Mouse (Mus musculus) thymus, adult 2 months (tissue): ENCODE measurements around the gene Anln. TPM values are rescaled to one million over a fixed set of nuclear protein-coding genes. Genes with fewer than 3 reads are reported as not detected.
A peak's percentile ranks its signal among the peaks of the same experiment; 100 is the strongest.

ENCODE experiments used
- DNase-seq: peaks from one replicate; pipeline ENCODE4 v3.0.0; 2021
- H3K27ac ChIP-seq: fragments of 200-500 bp; 2 replicates; pipeline ENCODE4 v1.5.1; 2012; ENCODE audit warnings: low read length, control low read depth; ENCODE audit not compliant: control insufficient read depth, insufficient read depth
- H3K27me3 ChIP-seq: fragments of 200-500 bp; 2 replicates; pipeline ENCODE4 v1.6.1; 2012; ENCODE audit warnings: mild to moderate bottlenecking, low read length, moderate library complexity, mixed read lengths; ENCODE audit not compliant: control insufficient read depth, insufficient read depth
- H3K36me3 ChIP-seq: fragments of 200-500 bp; 2 replicates; pipeline ENCODE4 v1.6.1; 2012; ENCODE audit warnings: mild to moderate bottlenecking, low read length, moderate library complexity; ENCODE audit not compliant: control insufficient read depth, insufficient read depth
- H3K4me1 ChIP-seq: fragments of 200-500 bp; replicated peaks from 2 replicates; pipeline ENCODE4 v1.6.1; 2012; ENCODE audit warnings: low read length; ENCODE audit not compliant: control insufficient read depth, insufficient read depth
- H3K4me3 ChIP-seq: fragments of 200-500 bp; 2 replicates; pipeline ENCODE4 v1.5.1; 2012; ENCODE audit warnings: mild to moderate bottlenecking, low read length, control low read depth, moderate library complexity; ENCODE audit not compliant: control insufficient read depth, insufficient read depth
- CTCF ChIP-seq: fragments of 200-500 bp; IDR thresholded peaks from 2 replicates; pipeline ENCODE4 v1.5.1; 2012; ENCODE audit warnings: mild to moderate bottlenecking, control low read depth, low read length, moderate library complexity, borderline replicate concordance; ENCODE audit not compliant: control insufficient read depth, poor library complexity, insufficient read depth; ENCODE audit errors: extremely low read depth
- POLR2A ChIP-seq: fragments of 200-500 bp; IDR thresholded peaks from 2 replicates; pipeline ENCODE4 v1.6.1; 2012; ENCODE audit warnings: mild to moderate bottlenecking, low read length, control low read depth, moderate library complexity; ENCODE audit not compliant: control insufficient read depth, poor library complexity, insufficient read depth; ENCODE audit errors: extremely low read depth
- WGBS: fragments of 180-500 bp; shearing (Covaris S2); methylation state at CpG from one replicate; pipeline ENCODE4 v1.1.7; 2018; 5-methylcytosine and 5-hydroxymethylcytosine counted together
- polyA plus RNA-seq: library from polyadenylated mRNA; depleted of rRNA; stranded (reverse); fragments of >200 nt; gene quantifications from 2 replicates; pipeline ENCODE4 v1.2.3, GENCODE M21; 2012

Gene Anln
- polyA plus RNA-seq, 1 experiment = 11.1 TPM

DNA sequence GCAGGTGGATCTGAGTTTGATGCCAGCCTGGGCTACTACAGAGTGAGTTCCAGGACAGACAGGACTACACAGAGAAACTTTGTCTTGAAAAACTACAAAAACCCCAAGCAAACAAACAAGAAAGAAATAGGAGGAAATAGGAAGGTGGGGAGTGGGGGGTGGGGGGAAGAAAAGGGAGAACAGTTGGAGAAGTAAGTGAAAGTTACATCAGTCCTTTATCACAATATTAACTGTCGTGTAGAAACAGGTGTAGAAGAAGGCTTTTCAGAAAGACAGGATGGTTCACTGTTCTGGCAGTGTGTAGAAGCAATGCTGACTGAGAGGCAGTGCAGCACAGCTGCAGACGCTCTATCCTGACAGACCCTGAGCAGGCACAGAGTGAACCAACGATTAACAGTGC lies 14.0 kb upstream of the Anln start:
- DNase-seq = no peak
- TF ChIP-seq POLR2A (no peak), CTCF (no peak)
- Histone ChIP-seq H3K36me3 (no peaks in the 10 kb centered on the region), H3K4me1 (no peaks in the 10 kb centered on the region), H3K4me3 (no peak overlapping the region), H3K27ac (no peak overlapping the region), H3K27me3 (no peaks in the 10 kb centered on the region)
- 51% methylated on average over 3 of the region's 3 CpGs for WGBS

DNA sequence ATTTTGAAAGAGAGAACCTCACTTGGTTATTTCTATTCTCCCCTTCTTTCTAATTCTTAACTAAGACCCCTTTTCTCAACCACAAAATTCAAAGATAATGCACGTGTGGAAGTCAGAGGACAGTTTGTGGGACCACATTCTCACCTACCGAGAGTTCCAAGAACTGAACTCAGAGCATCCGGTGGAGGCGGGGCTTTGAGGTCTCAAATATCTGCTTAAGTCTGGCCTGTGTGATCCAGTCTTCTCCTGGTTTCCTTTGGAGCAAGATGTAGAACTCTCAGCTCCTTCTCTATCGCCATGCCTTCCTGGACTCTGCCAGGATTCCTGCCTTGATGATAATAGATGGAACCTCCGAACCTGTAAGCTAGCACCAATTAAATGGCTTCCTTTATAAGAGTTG lies 13.0 kb upstream of the Anln start:
- H3K36me3 ChIP-seq = no peaks in the 10 kb centered on the region
- TF ChIP-seq CTCF (no peak), POLR2A (no peak)
- no peaks in the 10 kb centered on the region for H3K4me1 ChIP-seq
- H3K27me3 ChIP-seq = no peaks in the 10 kb centered on the region
- H3K4me3 ChIP-seq = no peak overlapping the region
- 82% methylated on average over 6 of the region's 6 CpGs for WGBS
- no peak overlapping the region for H3K27ac ChIP-seq
- DNase-seq = no peak

DNA sequence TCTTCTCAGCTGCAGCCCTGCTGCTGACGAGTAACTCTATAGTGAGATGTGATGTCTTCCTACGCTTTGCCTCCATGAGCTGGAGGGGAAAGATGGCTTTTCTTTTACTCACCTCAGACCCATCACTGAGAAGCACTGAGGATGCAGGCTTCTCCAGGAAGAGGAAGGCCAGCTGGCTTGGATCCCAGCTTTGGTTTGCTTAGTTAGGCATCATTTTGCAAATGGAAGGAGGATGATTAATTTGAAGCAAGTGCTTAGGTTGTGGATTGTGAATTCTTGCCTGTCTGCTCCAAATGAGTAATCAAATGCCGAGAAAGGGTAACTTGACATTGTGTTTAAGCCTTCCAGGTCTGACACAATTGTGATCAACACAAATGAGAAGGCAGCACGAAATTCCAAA lies 10.0 kb upstream of the Anln start:
- H3K36me3 ChIP-seq = no peaks in the 10 kb centered on the region
- H3K27me3 ChIP-seq = no peaks in the 10 kb centered on the region
- no peak for DNase-seq
- no peak overlapping the region for H3K4me3 ChIP-seq
- TF ChIP-seq CTCF = no peak
- no peak for TF ChIP-seq POLR2A
- no peaks in the 10 kb centered on the region for H3K4me1 ChIP-seq
- 92% methylated on average over 4 of the region's 4 CpGs for WGBS
- no peak overlapping the region for H3K27ac ChIP-seq

DNA sequence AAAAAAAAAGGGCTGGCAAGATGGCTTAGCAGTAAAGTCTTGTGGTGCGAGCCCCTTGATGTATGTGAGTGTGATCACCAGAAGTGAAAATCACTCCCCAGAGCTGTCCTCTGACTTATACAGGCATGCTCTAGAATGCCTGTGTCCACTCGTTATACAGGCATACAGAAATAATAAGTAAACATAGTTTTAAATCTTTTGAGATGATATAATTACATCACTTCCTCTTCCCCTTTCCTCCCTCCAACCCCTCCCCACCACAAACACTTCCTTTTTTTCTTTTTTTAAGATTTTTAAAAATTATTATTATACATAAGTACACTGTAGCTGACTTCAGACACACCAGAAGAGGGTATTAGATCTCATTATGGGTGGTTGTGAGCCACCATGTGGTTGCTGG lies 5.7 kb upstream of the Anln start:
- Histone ChIP-seq H3K36me3 (no peaks in the 10 kb centered on the region), H3K4me1 (no peaks in the 10 kb centered on the region), H3K27ac (no peak overlapping the region), H3K4me3 (no peak overlapping the region), H3K27me3 (no peaks in the 10 kb centered on the region)
- no peak for DNase-seq
- TF ChIP-seq CTCF = no peak
- TF ChIP-seq POLR2A = no peak
- WGBS = 89% methylated on average over 2 of the region's 2 CpGs

DNA sequence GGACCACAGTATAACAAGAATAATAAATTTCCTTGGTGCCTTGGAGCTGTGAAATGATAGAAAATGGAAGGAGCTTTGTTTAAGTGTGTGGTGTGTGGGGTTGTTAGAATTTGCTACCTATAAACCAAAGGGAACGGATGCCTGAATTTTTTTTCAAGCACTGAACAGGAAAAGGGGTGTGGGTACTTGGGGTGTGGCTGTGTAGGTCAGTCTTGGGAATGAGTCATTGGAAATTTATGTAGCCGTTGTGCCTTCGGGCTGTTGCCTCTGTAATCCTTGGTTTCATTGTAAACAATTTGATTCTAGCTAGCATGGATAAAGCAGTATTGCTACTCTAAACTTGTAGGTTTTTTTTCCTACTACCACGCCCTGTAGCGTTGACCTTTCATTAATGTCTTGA lies 1.4 kb upstream of the Anln start:
- WGBS = 96% methylated on average over 5 of the region's 5 CpGs

DNA sequence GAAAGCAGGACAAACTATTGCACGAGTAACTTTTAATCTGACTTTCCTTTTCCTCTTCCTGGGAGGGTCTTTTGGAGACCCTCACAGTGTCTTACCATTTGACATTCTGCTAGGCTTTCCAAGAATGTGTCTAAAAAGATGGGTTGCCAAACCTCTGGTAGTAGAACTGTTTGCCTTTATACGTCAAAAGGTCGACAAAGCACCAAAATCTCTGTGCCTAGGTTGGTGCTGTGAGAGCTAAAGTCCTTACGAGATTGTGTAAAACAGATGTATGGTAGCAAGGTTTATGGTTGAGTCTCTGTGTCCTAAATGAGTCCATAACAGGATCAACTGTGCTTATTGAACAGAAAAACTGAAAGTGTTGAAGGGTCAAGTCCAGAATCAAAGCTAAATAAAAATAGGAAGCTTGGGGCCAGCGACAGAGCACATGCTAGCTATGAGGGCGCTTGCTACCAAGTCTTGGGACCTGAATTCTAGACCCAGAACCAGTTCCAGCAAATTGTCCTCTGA lies 803 bp upstream of the Anln start:
- Histone ChIP-seq H3K27me3 (no peaks in the 10 kb centered on the region), H3K4me3 (no peak overlapping the region), H3K36me3 (no peaks in the 10 kb centered on the region), H3K27ac (no peak overlapping the region), H3K4me1 (peaks cover 5% of the 10 kb centered on the region)
- no peak for TF ChIP-seq CTCF
- no peak for TF ChIP-seq POLR2A
- no peak for DNase-seq
- 64% methylated on average over 6 of the region's 6 CpGs for WGBS

More for the DNA sequence above, 1.4 kb upstream of the Anln start:
- H3K27ac ChIP-seq = no peak overlapping the region
- H3K36me3 ChIP-seq = no peaks in the 10 kb centered on the region
- TF ChIP-seq POLR2A (no peak), CTCF (no peak)
- no peaks in the 10 kb centered on the region for H3K27me3 ChIP-seq
- H3K4me3 ChIP-seq = no peak overlapping the region
- H3K4me1 ChIP-seq = peaks cover 5% of the 10 kb centered on the region
- DNase-seq = no peak

DNA sequence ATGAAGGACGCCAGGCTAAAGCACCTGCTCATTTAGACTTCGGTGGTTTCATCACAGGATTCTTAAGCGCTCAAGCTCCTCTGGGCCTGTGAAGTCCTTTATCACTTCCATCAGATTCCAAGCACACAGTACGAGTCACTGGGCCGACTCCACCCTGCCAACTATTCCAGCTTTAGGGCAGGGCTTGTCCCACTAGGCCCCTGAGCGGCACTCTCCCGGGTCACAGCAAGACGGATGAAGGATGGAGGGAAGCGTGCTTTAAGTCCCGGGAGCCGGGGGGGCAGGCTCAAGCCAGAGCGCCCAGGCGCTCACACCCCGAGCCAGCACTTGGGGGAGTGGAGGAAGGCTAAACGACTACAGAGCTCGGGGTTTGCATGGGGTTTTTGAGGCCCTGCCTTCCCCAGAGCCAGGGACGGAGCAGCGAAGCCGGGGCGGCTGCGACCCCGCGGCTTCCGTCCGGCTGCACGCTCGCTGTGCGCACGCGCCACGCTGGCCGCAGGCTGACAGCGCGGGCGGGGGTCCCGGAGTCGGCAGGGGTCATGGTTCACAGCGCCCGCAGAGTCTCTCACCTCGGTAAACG lies 497 bp downstream of the Anln start:
- no peak for DNase-seq
- WGBS = under 1% methylated on average over 41 of the region's 41 CpGs
- Histone ChIP-seq H3K36me3 (no peaks in the 10 kb centered on the region), H3K4me1 (peaks cover 5% of the 10 kb centered on the region), H3K27me3 (no peaks in the 10 kb centered on the region), H3K4me3 (peak overlapping the region; percentile 89), H3K27ac (peak overlapping the region; percentile 25)
- no peak for TF ChIP-seq CTCF
- no peak; the same call in 1 of the 2 replicates for TF ChIP-seq POLR2A
